Mouse (Mus musculus): ENCODE data around the gene Kif1a.

- no peak for TF ChIP-seq CTCF (IDR thresholded peaks at IDR 0.05; ENCODE audit: extremely low read depth, insufficient read depth, insufficient read length, insufficient replicate concordance)
- no peak for TF ChIP-seq POLR2A (IDR thresholded peaks at IDR 0.05; ENCODE audit: low read depth, low read length)
These were observed 83.0 kb downstream of the Kif1a start for GRCm38 (mm10) chr1:93018716-93019115.
